In genomic region chrX:143826521-143826920, GRCm38 (mm10) we compare ENCODE assay signal across 11 mouse cellular contexts. TPM values are rescaled to one million over a fixed set of nuclear protein-coding genes. Genes with fewer than 3 reads are reported as not detected.
DNase-seq lines count a peak whose midpoint lies in the region; ATAC-seq and TF ChIP-seq lines count a peak whose summit lies in the region.
"Had no signal": no experiment of that assay in that cellular context is flagged by ENCODE, and none has a peak within 500 bp of the region (broad histone marks: within the 10 kb centered on the region; RNA-seq: fewer than 3 reads in every experiment).

No protein-coding gene starts in this region.

- peak overlapping the region; percentile 64 for H3K4me2 ChIP-seq in heart, embryonic 13.5 days
- H3K4me2 ChIP-seq in liver, embryonic 11.5 days: peak overlapping the region; percentile 12; the same call in 1 of the 2 replicates
- H3K4me2 ChIP-seq in liver, postnatal 0 days (ENCODE audit: low read depth, low read length): no peak overlapping the region
- H3K4me2 ChIP-seq in embryonic facial prominence, embryonic 13.5 days: peak overlapping the region; percentile 55
- peak overlapping the region; percentile 45 for H3K4me2 ChIP-seq in myocyte (ENCODE audit: low read depth)

- peak overlapping the region; percentile 55 for H3K4me3 ChIP-seq in heart, embryonic 13.5 days
- peak overlapping the region; percentile 32 for H3K4me3 ChIP-seq in liver, embryonic 11.5 days (ENCODE audit: low read depth, low read length)
- no peak overlapping the region for H3K4me3 ChIP-seq in liver, postnatal 0 days (ENCODE audit: low read depth, low read length)
- peak overlapping the region; percentile 49 for H3K4me3 ChIP-seq in embryonic facial prominence, embryonic 13.5 days
- H3K4me3 ChIP-seq in myocyte: peak overlapping the region; percentile 14

- peaks cover 12% of the 10 kb centered on the region; the same call in 1 of the 2 replicates for H3K4me1 ChIP-seq in heart, embryonic 13.5 days
- no peaks in the 10 kb centered on the region for H3K4me1 ChIP-seq in liver, embryonic 11.5 days (replicated peaks; ENCODE audit: control insufficient read depth, insufficient read depth, low read length)
- no peaks in the 10 kb centered on the region for H3K4me1 ChIP-seq in liver, postnatal 0 days (ENCODE audit: insufficient read depth)
- H3K4me1 ChIP-seq in embryonic facial prominence, embryonic 13.5 days: 0 out of 2 replicates have a peak, but pooled peaks cover 4% of the 10 kb centered on the region

- no peak for TF ChIP-seq EP300 in liver, postnatal 0 days (IDR thresholded peaks at IDR 0.05; ENCODE audit: low read depth)

- 23% methylated on average over 4 of the region's 4 CpGs for WGBS in heart, embryonic 13.5 days
- WGBS in liver, embryonic 11.5 days: 43% methylated on average over 4 of the region's 4 CpGs
- 30% methylated on average over 4 of the region's 4 CpGs for WGBS in liver, postnatal 0 days (ENCODE audit: insufficient replicate concordance)
- 25% methylated on average over 4 of the region's 4 CpGs for WGBS in embryonic facial prominence, embryonic 13.5 days

- ATAC-seq in heart, embryonic 13.5 days (ENCODE audit: extremely low read depth, insufficient number of reproducible peaks, low FRiP score, low TSS enrichment): no peak
- no peak for ATAC-seq in liver, embryonic 11.5 days (replicated peaks; ENCODE audit: low FRiP score)
- no peak for ATAC-seq in liver, postnatal 0 days
- no peak for ATAC-seq in embryonic facial prominence, embryonic 13.5 days (ENCODE audit: insufficient number of reproducible peaks, insufficient read depth, low FRiP score, low TSS enrichment, low read depth)
- ATAC-seq: CD4-positive, CD25-positive, alpha-beta regulatory T cell, adult 4 months had no signal

- no peaks in the 10 kb centered on the region for H3K36me3 ChIP-seq in heart, embryonic 13.5 days
- H3K36me3 ChIP-seq in liver, embryonic 11.5 days (ENCODE audit: control insufficient read depth, insufficient read depth, low read length): no peaks in the 10 kb centered on the region
- no peaks in the 10 kb centered on the region for H3K36me3 ChIP-seq in liver, postnatal 0 days (replicated peaks; ENCODE audit: insufficient read depth, low read length)
- H3K36me3 ChIP-seq in embryonic facial prominence, embryonic 13.5 days: no peaks in the 10 kb centered on the region
- H3K36me3 ChIP-seq in myocyte (ENCODE audit: control insufficient read depth, insufficient read depth): no peaks in the 10 kb centered on the region

- no peak overlapping the region for H3ac ChIP-seq in myocyte (ENCODE audit: control insufficient read depth, insufficient read length)

- no peak for DNase-seq in heart, adult 9 months (ENCODE audit: low spot score in 2 of 2)
- no peak for DNase-seq in liver, embryonic 11.5 days (ENCODE audit: low spot score)
- DNase-seq in liver, postnatal 0 days: no peak
- DNase-seq in urinary bladder, postnatal 4 days (ENCODE audit: low spot score in 2 of 2): no peak
- no peak for DNase-seq in right cerebral cortex, postnatal 4 days
- DNase-seq: adrenal gland, postnatal 25 days; cerebellum, adult 18-20 months had no signal

- H3K9me3 ChIP-seq in heart, embryonic 13.5 days: no peaks in the 10 kb centered on the region
- no peaks in the 10 kb centered on the region for H3K9me3 ChIP-seq in liver, embryonic 11.5 days (ENCODE audit: control insufficient read depth, low read length)
- no peaks in the 10 kb centered on the region for H3K9me3 ChIP-seq in liver, postnatal 0 days (ENCODE audit: low read length)
- no peaks in the 10 kb centered on the region for H3K9me3 ChIP-seq in embryonic facial prominence, embryonic 13.5 days

- no peaks in the 10 kb centered on the region for H3K79me2 ChIP-seq in myocyte (ENCODE audit: control insufficient read depth, insufficient read depth)

- TF ChIP-seq CTCF in liver, postnatal 0 days (IDR thresholded peaks at IDR 0.05; ENCODE audit: low read depth): no peak

- H3K27ac ChIP-seq in heart, embryonic 13.5 days (replicated peaks): peak overlapping the region; percentile 66
- no peak overlapping the region for H3K27ac ChIP-seq in liver, embryonic 11.5 days (ENCODE audit: low read depth, low read length)
- no peak overlapping the region for H3K27ac ChIP-seq in liver, postnatal 0 days (ENCODE audit: low read depth)
- H3K27ac ChIP-seq in embryonic facial prominence, embryonic 13.5 days: peak overlapping the region; percentile 75; the same call in 1 of the 2 replicates

- H3K27me3 ChIP-seq in heart, embryonic 13.5 days (replicated peaks): no peaks in the 10 kb centered on the region
- H3K27me3 ChIP-seq in liver, embryonic 11.5 days (replicated peaks; ENCODE audit: control insufficient read depth, insufficient read depth, low read length): no peaks in the 10 kb centered on the region
- H3K27me3 ChIP-seq in liver, postnatal 0 days (ENCODE audit: insufficient read depth, low read length): no peaks in the 10 kb centered on the region; the same call in 1 of the 2 replicates
- H3K27me3 ChIP-seq in embryonic facial prominence, embryonic 13.5 days: peaks cover 15% of the 10 kb centered on the region; the same call in 1 of the 2 replicates
- H3K27me3 ChIP-seq in myocyte (ENCODE audit: control insufficient read depth, insufficient read depth, insufficient read length): no peaks in the 10 kb centered on the region

- TF ChIP-seq POLR2A in myocyte (IDR thresholded peaks at IDR 0.05; ENCODE audit: insufficient read length, low read depth): no peak

- H3K9ac ChIP-seq in heart, embryonic 13.5 days: peak overlapping the region; percentile 75
- no peak overlapping the region for H3K9ac ChIP-seq in liver, embryonic 11.5 days (ENCODE audit: low read depth, low read length)
- H3K9ac ChIP-seq in liver, postnatal 0 days (replicated peaks): no peak overlapping the region
- H3K9ac ChIP-seq in embryonic facial prominence, embryonic 13.5 days: peak overlapping the region; percentile 68

TF ChIP-seq in myocyte, 11 proteins besides CTCF, POLR2A, EP300 and RAD21:
- no peak for TF ChIP-seq TCF12 (IDR thresholded peaks at IDR 0.05; ENCODE audit: insufficient read depth, poor library complexity, severe bottlenecking)
- TF ChIP-seq MYOG (IDR thresholded peaks at IDR 0.05; ENCODE audit: control insufficient read depth in 1 of 3, insufficient read depth in 1 of 3, insufficient read length in 2 of 3, low read depth in 2 of 3): no peak

RNA-seq across cellular contexts. Expression of gene Capn6, which starts 0.7 kb away (rescaled TPM):
- polyA plus RNA-seq in heart, embryonic 13.5 days (2015; fragmentation: Nextera tagmentation; extraction: Ambion mirVana): 152 and 159 TPM in 2 replicates
- polyA plus RNA-seq in liver, embryonic 11.5 days (2014; fragmentation: Nextera tagmentation; extraction: Ambion mirVana): 61.1 and 63.2 TPM in 2 replicates
- polyA plus RNA-seq in liver, postnatal 0 days (2015; fragmentation: Nextera tagmentation; extraction: Ambion mirVana): 10.0 and 10.7 TPM in 2 replicates
- 216 and 235 TPM in 2 replicates for polyA plus RNA-seq in embryonic facial prominence, embryonic 13.5 days (2015; fragmentation: Nextera tagmentation; extraction: Ambion mirVana)
- polyA plus RNA-seq in myocyte (2012; fragmentation: generic; extraction: Trizol): 4.5 TPM
- polyA plus RNA-seq: CD4-positive, CD25-positive, alpha-beta regulatory T cell, adult 4 months had no signal

Comparison
In these comparisons a context has a peak if more than half of its experiments do, and no peak if none do; other contexts are left out.
1. H3K27ac ChIP-seq: peak in heart, embryonic 13.5 days (single experiment) and embryonic facial prominence, embryonic 13.5 days (single experiment); none in liver, embryonic 11.5 days (single experiment) and liver, postnatal 0 days (single experiment).
2. H3K9ac ChIP-seq: peak in heart, embryonic 13.5 days (single experiment) and embryonic facial prominence, embryonic 13.5 days (single experiment); none in liver, embryonic 11.5 days (single experiment) and liver, postnatal 0 days (single experiment).